Comparison of ENCODE assay signal across 24 mouse cellular contexts in the genomic region with DNA sequence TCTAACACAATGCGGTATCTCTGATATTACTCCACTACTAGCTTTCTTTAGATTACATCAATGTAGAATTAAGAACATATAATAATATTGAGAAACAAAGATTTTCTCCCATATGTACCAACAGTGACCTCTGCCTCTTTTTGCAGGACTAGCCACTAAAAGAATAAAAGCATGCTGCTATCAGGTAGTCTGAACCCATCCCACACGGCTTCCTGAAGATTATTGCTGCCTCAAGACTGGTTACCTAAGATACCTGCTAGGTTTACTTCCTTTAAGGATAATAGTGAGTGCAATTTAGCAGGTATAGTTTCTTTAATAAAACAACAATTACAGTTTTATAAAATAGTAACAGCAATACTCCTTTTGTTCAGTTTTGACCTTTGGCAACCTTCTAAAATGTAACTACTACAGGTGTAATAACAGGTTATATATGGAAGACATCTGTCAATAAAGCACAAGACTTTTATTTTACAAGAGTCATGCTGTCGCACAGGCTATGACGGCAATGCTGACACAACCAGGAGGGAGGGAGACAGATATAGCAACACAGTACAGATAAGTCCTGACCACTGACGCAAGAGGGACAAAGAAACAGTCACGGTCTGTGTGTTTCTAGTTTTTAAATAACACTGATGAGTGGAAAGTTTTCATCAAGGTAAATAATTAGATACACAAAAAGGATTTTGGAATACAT.
"Had no signal": no experiment of that assay in that cellular context is flagged by ENCODE, and none has a peak within 500 bp of the region (broad histone marks: within the 10 kb centered on the region; RNA-seq: fewer than 3 reads in every experiment).

No protein-coding gene starts in this region.

- H3K9ac ChIP-seq: kidney, embryonic 15.5 days; limb, embryonic 13.5 days; liver, embryonic 12.5 days; liver, embryonic 15.5 days; lung, embryonic 15.5 days; midbrain, embryonic 12.5 days; midbrain, embryonic 15.5 days; neural tube, embryonic 13.5 days; stomach, embryonic 15.5 days had no signal

- H3K4me2 ChIP-seq: kidney, embryonic 15.5 days; limb, embryonic 13.5 days; liver, embryonic 12.5 days; liver, embryonic 15.5 days; lung, embryonic 15.5 days; midbrain, embryonic 12.5 days; midbrain, embryonic 15.5 days; neural tube, embryonic 13.5 days; stomach, embryonic 15.5 days had no signal

- DNase-seq: kidney, adult 2 months; kidney, postnatal 14 days; kidney, postnatal 4 days; layer of hippocampus, adult 9-11 months; liver; lung, adult 18-20 months; lung, postnatal 10 days; retina, postnatal 1 day; right cerebral cortex, postnatal 25 days; spleen, adult 18-20 months; thymus, postnatal 25 days had no signal

- H3K36me3 ChIP-seq: midbrain, embryonic 15.5 days had no signal

- H3K4me1 ChIP-seq: kidney, embryonic 15.5 days; limb, embryonic 10.5 days; limb, embryonic 13.5 days; liver, embryonic 12.5 days; liver, embryonic 15.5 days; lung, embryonic 15.5 days; midbrain, embryonic 12.5 days; midbrain, embryonic 15.5 days; neural tube, embryonic 13.5 days; stomach, embryonic 15.5 days had no signal

- ATAC-seq: liver, embryonic 12.5 days; midbrain, embryonic 15.5 days had no signal

- H3K27ac ChIP-seq: kidney, embryonic 15.5 days; layer of hippocampus, adult 2 months; limb, embryonic 10.5 days; limb, embryonic 13.5 days; liver, embryonic 12.5 days; liver, embryonic 15.5 days; lung, embryonic 15.5 days; macrophage; midbrain, embryonic 12.5 days; midbrain, embryonic 15.5 days; neural tube, embryonic 13.5 days; stomach, embryonic 15.5 days had no signal

- H3K4me3 ChIP-seq: kidney, embryonic 15.5 days; layer of hippocampus, adult 2 months; limb, embryonic 10.5 days; limb, embryonic 13.5 days; liver, embryonic 12.5 days; liver, embryonic 15.5 days; lung, embryonic 15.5 days; midbrain, embryonic 12.5 days; midbrain, embryonic 15.5 days; myocyte; neural tube, embryonic 13.5 days; stomach, embryonic 15.5 days had no signal

- H3K27me3 ChIP-seq: kidney, embryonic 15.5 days; limb, embryonic 13.5 days; liver, embryonic 12.5 days; liver, embryonic 15.5 days; lung, embryonic 15.5 days; midbrain, embryonic 12.5 days; midbrain, embryonic 15.5 days; neural tube, embryonic 13.5 days; stomach, embryonic 15.5 days had no signal

- H3K9me3 ChIP-seq: kidney, embryonic 15.5 days; limb, embryonic 10.5 days; limb, embryonic 13.5 days; liver, embryonic 12.5 days; liver, embryonic 15.5 days; lung, embryonic 15.5 days; midbrain, embryonic 12.5 days; midbrain, embryonic 15.5 days; neural tube, embryonic 13.5 days; stomach, embryonic 15.5 days had no signal
